Mouse (Mus musculus) ES-E14 (cell line): ENCODE data around the gene Gramd1a. TPM values are rescaled to one million over a fixed set of nuclear protein-coding genes. Genes with fewer than 3 reads are reported as not detected.

Experiments used
- DNase-seq: peaks from one replicate; pipeline ENCODE4 v3.0.0-alpha.2; 2013; ENCODE audit warnings: low read depth, low spot score
- H3K27ac ChIP-seq: 2 replicates; pipeline ENCODE4 v1.5.1; 2012; ENCODE audit warnings: low read depth, mild to moderate bottlenecking, low read length, moderate library complexity, mixed read lengths; ENCODE audit not compliant: poor library complexity, insufficient read depth, severe bottlenecking
- H3K36me3 ChIP-seq: 2 replicates; pipeline ENCODE4 v1.6.1; 2012; ENCODE audit warnings: mild to moderate bottlenecking, low read length, moderate library complexity, mixed read lengths; ENCODE audit not compliant: control insufficient read depth, poor library complexity, insufficient read depth, severe bottlenecking
- H3K4me1 ChIP-seq, 2 experiments: fragments of 150-350 bp in 1 of 2; sonication (generic) in 1 of 2; 2 replicates each; pipeline ENCODE4 v1.6.1; 2012; ENCODE audit warnings: low read length in 2 of 2, mild to moderate bottlenecking in 1 of 2, mixed read lengths in 1 of 2; ENCODE audit not compliant: control insufficient read depth in 2 of 2, insufficient read depth in 2 of 2, poor library complexity in 1 of 2
- H3K4me3 ChIP-seq, 2 experiments: fragments of 150-350 bp in 1 of 2; sonication (generic) in 1 of 2; 2 replicates each; pipeline ENCODE4 v1.5.1; 2012; ENCODE audit warnings: low read length in 2 of 2, low read depth in 1 of 2, mild to moderate bottlenecking in 1 of 2, mixed read lengths in 1 of 2; ENCODE audit not compliant: insufficient read depth in 1 of 2, poor library complexity in 1 of 2, severe bottlenecking in 1 of 2
- H3K9ac ChIP-seq: 2 replicates; pipeline ENCODE4 v1.6.1; 2012; ENCODE audit warnings: low read depth, mild to moderate bottlenecking, low read length, mixed read lengths; ENCODE audit not compliant: poor library complexity, insufficient read depth, severe bottlenecking
- H3K9me3 ChIP-seq: fragments of 150-350 bp; sonication (generic); 2 replicates; pipeline ENCODE4 v1.6.1; 2012; ENCODE audit warnings: low read depth, mild to moderate bottlenecking, low read length; ENCODE audit not compliant: control insufficient read depth, insufficient read depth
- CHD2 ChIP-seq: IDR thresholded peaks from 2 replicates; pipeline ENCODE4 v1.6.1; 2014; ENCODE audit warnings: mild to moderate bottlenecking, low read depth, low read length, inconsistent platforms
- HCFC1 ChIP-seq: IDR thresholded peaks from 2 replicates; pipeline ENCODE4 v1.6.1; 2012; ENCODE audit warnings: low read length, inconsistent platforms, borderline replicate concordance; ENCODE audit not compliant: insufficient read depth
- MAFK ChIP-seq: IDR thresholded peaks from 2 replicates; pipeline ENCODE4 v1.6.1; 2014; ENCODE audit warnings: mild to moderate bottlenecking, low read depth, low read length, inconsistent platforms; ENCODE audit not compliant: insufficient read depth
- ZC3H11A ChIP-seq: IDR thresholded peaks from 2 replicates; pipeline ENCODE4 v1.6.1; 2012; ENCODE audit warnings: low read depth, mild to moderate bottlenecking, inconsistent platforms, low read length, borderline replicate concordance
- ZNF384 ChIP-seq: IDR thresholded peaks from 2 replicates; pipeline ENCODE4 v1.6.1; 2012; ENCODE audit warnings: low read depth, low read length, inconsistent platforms
- in situ Hi-C, 2 experiments: fragments of 600-800 bp; cut with MboI; formaldehyde crosslinking; loops; one replicate each; pipeline ENCODE4 v1.15.1; 2025; ENCODE audit warnings: low sequenced_read_pairs in 2 of 2, inconsistent platforms in 1 of 2; ENCODE audit not compliant: unreplicated experiment in 2 of 2
- total RNA-seq: library from RNA; depleted of rRNA; stranded (reverse); fragments of 300-350 nt; gene quantifications from 2 replicates; pipeline ENCODE4 v1.2.3, GENCODE M21; 2012; rRNA removed

Gramd1a gene
- total RNA-seq, 1 experiment: 44.2 TPM

DNA sequence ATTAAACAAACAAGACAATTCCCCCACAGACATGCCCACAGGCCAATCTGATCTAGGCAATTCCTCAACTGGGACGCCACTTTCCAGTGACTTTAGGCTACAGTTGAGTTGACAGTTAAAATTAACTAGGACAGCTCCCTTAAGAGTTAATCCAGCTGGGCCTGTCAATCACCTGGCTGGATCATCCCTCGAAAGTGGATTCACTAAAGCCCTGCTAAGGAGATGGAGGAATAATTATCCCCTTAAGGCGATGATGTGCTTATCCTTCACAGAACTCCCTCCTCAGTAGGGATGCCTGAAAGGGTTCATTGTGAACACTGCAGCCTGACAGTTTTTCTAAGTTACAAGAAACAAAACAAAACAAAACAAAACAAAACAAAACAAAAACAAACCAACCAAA is 75.1 kb downstream of the Gramd1a start:
- H3K4me3 ChIP-seq: no peak overlapping the region
- no peaks in the 10 kb centered on the region for H3K9me3 ChIP-seq
- TF ChIP-seq ZC3H11A (no peak), CHD2 (no peak), MAFK (no peak), ZNF384 (no peak), HCFC1 (no peak)
- in situ Hi-C loops: no loop called here
- DNase-seq: no peak
- H3K4me1 ChIP-seq: peaks cover 9 to 11% of the 10 kb centered on the region in 2 experiments
- no peak overlapping the region for H3K27ac ChIP-seq
- H3K36me3 ChIP-seq: no peaks in the 10 kb centered on the region
- no peak overlapping the region for H3K9ac ChIP-seq

Other genes starting within 250 kb of the Gramd1a start
- 0.22 and 0.37 TPM in 2 replicates for gene Mag, start 241.0 kb downstream of the Gramd1a start, total RNA-seq
- gene Hamp2, start 231.2 kb downstream of the Gramd1a start, total RNA-seq: not detected in 2 replicates
- gene Hamp, start 211.9 kb downstream of the Gramd1a start, total RNA-seq: not detected in 2 replicates
- gene Usf2, start 199.1 kb downstream of the Gramd1a start, total RNA-seq: 30.2 and 32.1 TPM in 2 replicates
- 54.6 and 102 TPM in 2 replicates for gene Lsr, start 182.4 kb downstream of the Gramd1a start, total RNA-seq
- 0.67 and 1.6 TPM in 2 replicates for gene Fam187b, start 182.1 kb downstream of the Gramd1a start, total RNA-seq
- gene Fxyd5, start 113.4 kb downstream of the Gramd1a start, total RNA-seq: 9.6 and 16.0 TPM in 2 replicates
- gene Fxyd7, start 104.4 kb downstream of the Gramd1a start, total RNA-seq: not detected in 2 replicates
- gene Fxyd1, start 98.7 kb downstream of the Gramd1a start, total RNA-seq: 1.4 TPM in 1 of 2 replicates, not detected in the other
- 0.16 and 0.18 TPM in 2 replicates for gene Lgi4, start 96.6 kb downstream of the Gramd1a start, total RNA-seq
- 2.2 and 3.2 TPM in 2 replicates for gene Fxyd3, start 79.2 kb downstream of the Gramd1a start, total RNA-seq
- 14.5 and 28.2 TPM in 2 replicates for gene Hpn, start 40.6 kb downstream of the Gramd1a start, total RNA-seq
- 16.3 and 17.3 TPM in 2 replicates for gene Scn1b, start 28.9 kb downstream of the Gramd1a start, total RNA-seq
- gene Scgb2b2, start 134.6 kb upstream of the Gramd1a start, total RNA-seq: not detected in 2 replicates
- gene Scgb1b2, start 135.9 kb upstream of the Gramd1a start, total RNA-seq: not detected in 2 replicates
- gene Scgb2b3, start 206.2 kb upstream of the Gramd1a start, total RNA-seq: not detected in 2 replicates
- gene Scgb1b3, start 219.7 kb upstream of the Gramd1a start, total RNA-seq: not detected in 2 replicates